Mouse (Mus musculus) kidney, postnatal 4 days (tissue): ENCODE measurements around the gene Coq4.
"Not testable (repeated sequence)": the region's sequence is repeated elsewhere in the genome, so short reads cannot be mapped to it uniquely, and the experiment has no call there.

ENCODE experiments used
- DNase-seq, 2 experiments: peaks; one replicate each; pipeline ENCODE4 v3.0.0; 2021; ENCODE audit warnings: mixed read lengths in 2 of 2

The Coq4 gene

GRCm38 (mm10) chr2:29787104-29787917, at the start of gene Coq4:
TSS of gene Coq4 (plus strand) at chr2:29787493.
- peak; percentile 90 to 93 for DNase-seq

GRCm38 (mm10) chr2:29738799-29739198, 48.5 kb upstream of the Coq4 start:
- DNase-seq, result no peak

GRCm38 (mm10) chr2:29739368-29739767, 47.9 kb upstream of the Coq4 start:
- peak; percentile 39 to 52 for DNase-seq

- no peak for DNase-seq
Observed at GRCm38 (mm10) chr2:29741207-29741606, 46.1 kb upstream of the Coq4 start.

- no peak for DNase-seq
Observed at GRCm38 (mm10) chr2:29744256-29744655, 43.0 kb upstream of the Coq4 start.

GRCm38 (mm10) chr2:29747188-29747782, 40.0 kb upstream of the Coq4 start:
- peak; percentile 25 to 44 for DNase-seq

- DNase-seq, result peak; percentile 55 to 64
Observed at GRCm38 (mm10) chr2:29747852-29748251, 39.4 kb upstream of the Coq4 start.

- DNase-seq, result no peak
Observed at GRCm38 (mm10) chr2:29748499-29748898, 38.8 kb upstream of the Coq4 start.

GRCm38 (mm10) chr2:29751497-29751896, 35.8 kb upstream of the Coq4 start, which contains the start of gene Gm13420:
TSS of gene Gm13420 (minus strand) at chr2:29751685.
- DNase-seq, result peak; percentile 77 to 88

- DNase-seq, result no peak
Observed at GRCm38 (mm10) chr2:29752397-29752796, 34.9 kb upstream of the Coq4 start.

- no peak for DNase-seq
Observed at GRCm38 (mm10) chr2:29755693-29756092, 31.6 kb upstream of the Coq4 start.

- peak; percentile 83 to 85 for DNase-seq
Observed at GRCm38 (mm10) chr2:29764831-29765230, 22.5 kb upstream of the Coq4 start.

GRCm38 (mm10) chr2:29767976-29768709, 19.1 kb upstream of the Coq4 start:
- peak; percentile 55 to 74 for DNase-seq

- DNase-seq, result no peak
Observed at GRCm38 (mm10) chr2:29768901-29769300, 18.4 kb upstream of the Coq4 start.

GRCm38 (mm10) chr2:29770162-29770561, 17.1 kb upstream of the Coq4 start:
- DNase-seq, result no peak

GRCm38 (mm10) chr2:29771611-29772461, 15.5 kb upstream of the Coq4 start:
- DNase-seq, result no peak

GRCm38 (mm10) chr2:29773323-29773722, 14.0 kb upstream of the Coq4 start:
- DNase-seq, result no peak

GRCm38 (mm10) chr2:29781256-29781655, 6.0 kb upstream of the Coq4 start:
- not testable (repeated sequence) for DNase-seq

- DNase-seq, result no peak
Observed at GRCm38 (mm10) chr2:29784290-29784689, 3.0 kb upstream of the Coq4 start.

- DNase-seq, result peak; percentile 87 to 92
Observed at GRCm38 (mm10) chr2:29787937-29788681, 816 bp downstream of the Coq4 start, which contains the start of gene Trub2. TSS of gene Trub2 (minus strand) at chr2:29788502.

GRCm38 (mm10) chr2:29792772-29793487, 5.6 kb downstream of the Coq4 start:
- DNase-seq, result no peak
